Mouse (Mus musculus) neural tube, embryonic 14.5 days (tissue): ENCODE results near the gene 4930404N11Rik. TPM values are rescaled to one million over a fixed set of nuclear protein-coding genes. Genes with fewer than 3 reads are reported as not detected.
A peak's percentile ranks its signal among the peaks of the same experiment; 100 is the strongest.

Source experiments
- ATAC-seq: fragments of 200-750 bp; cut with Nextera tagmentation; 2 replicates; pipeline ENCODE4 v1.8.0; 2017; ENCODE audit warnings: low read depth, mild to moderate bottlenecking, moderate TSS enrichment, moderate library complexity
- H3K27ac ChIP-seq: fragments of 300-500 bp; sonication (generic); 2 replicates; pipeline ENCODE4 v1.5.1; 2014; ENCODE audit warnings: low read depth, mild to moderate bottlenecking, control low read depth, low read length, moderate library complexity, mixed read lengths
- H3K27me3 ChIP-seq: fragments of 300-500 bp; sonication (generic); 2 replicates; pipeline ENCODE4 v1.6.1; 2014; ENCODE audit warnings: low read length; ENCODE audit not compliant: control insufficient read depth, insufficient read depth
- H3K36me3 ChIP-seq: fragments of 300-500 bp; sonication (generic); 2 replicates; pipeline ENCODE4 v1.6.1; 2014; ENCODE audit warnings: low read length, mixed read lengths; ENCODE audit not compliant: control insufficient read depth, insufficient read depth
- H3K4me1 ChIP-seq: fragments of 300-500 bp; sonication (generic); 2 replicates; pipeline ENCODE4 v1.6.1; 2014; ENCODE audit warnings: low read length; ENCODE audit not compliant: control insufficient read depth, insufficient read depth
- H3K4me2 ChIP-seq: fragments of 300-500 bp; sonication (generic); 2 replicates; pipeline ENCODE4 v1.6.1; 2014; ENCODE audit warnings: mild to moderate bottlenecking, low read depth, low read length, control low read depth
- H3K4me3 ChIP-seq: fragments of 300-500 bp; sonication (generic); 2 replicates; pipeline ENCODE4 v1.5.1; 2014; ENCODE audit warnings: low read depth, low read length, control low read depth, mixed read lengths
- H3K9ac ChIP-seq: fragments of 300-500 bp; sonication (generic); replicated peaks from 2 replicates; pipeline ENCODE4 v1.6.1; 2014; ENCODE audit warnings: low read depth, mild to moderate bottlenecking, control low read depth, low read length, mixed read lengths
- H3K9me3 ChIP-seq: fragments of 300-500 bp; sonication (generic); 2 replicates; pipeline ENCODE4 v1.6.1; 2016; ENCODE audit warnings: low read length; ENCODE audit not compliant: control insufficient read depth
- WGBS: fragments of 180-500 bp; shearing (Covaris S2); extraction: QIAGEN DNeasy Blood & Tissue Kit; methylation state at CpG from one replicate; pipeline ENCODE4 v1.1.7; 2014; 5-methylcytosine and 5-hydroxymethylcytosine counted together
- polyA plus RNA-seq: library from polyadenylated mRNA; unstranded; fragments of >200 nt; fragmentation: Nextera tagmentation; extraction: Ambion mirVana; gene quantifications from 2 replicates; pipeline ENCODE4 v1.2.1, GENCODE M21; 2014

The 4930404N11Rik gene
- polyA plus RNA-seq, 1 experiment from 2014 or later = 0.42 TPM

- H3K27ac ChIP-seq = no peak within 1 kb of the TSS
- no peak within 1 kb of the TSS for H3K9ac ChIP-seq
- no peaks in the 10 kb centered on the region for H3K9me3 ChIP-seq
- no peak within 1 kb of the TSS for H3K4me2 ChIP-seq
- no peak for ATAC-seq
- WGBS = 87% methylated on average over 5 of the region's 5 CpGs
- H3K4me1 ChIP-seq = peaks cover 16% of the 10 kb centered on the region
- H3K27me3 ChIP-seq = no peaks in the 10 kb centered on the region
- H3K36me3 ChIP-seq = peaks cover 21% of the 10 kb centered on the region
- H3K4me3 ChIP-seq = no peak within 1 kb of the TSS
Measured at GRCm38 (mm10) chr10:81388505-81389055, 23.0 kb upstream of the 4930404N11Rik start, which contains the start of gene Gm48552. Gene Gm48552, plus strand, starts transcription at chr10:81389005.

GRCm38 (mm10) chr10:81387716-81388115, 22.1 kb upstream of the 4930404N11Rik start:
- Histone ChIP-seq H3K9ac (no peak overlapping the region), H3K4me2 (no peak overlapping the region), H3K9me3 (no peaks in the 10 kb centered on the region), H3K4me1 (peaks cover 14% of the 10 kb centered on the region), H3K4me3 (no peak overlapping the region), H3K27me3 (no peaks in the 10 kb centered on the region), H3K36me3 (peaks cover 21% of the 10 kb centered on the region), H3K27ac (no peak overlapping the region)
- 95% methylated on average over 20 of the region's 20 CpGs for whole genome bisulfite sequencing
- ATAC-seq = no peak

- H3K27me3 ChIP-seq = no peaks in the 10 kb centered on the region
Measured at GRCm38 (mm10) chr10:81385603-81386306, 20.1 kb upstream of the 4930404N11Rik start.

GRCm38 (mm10) chr10:81384605-81384982, 19.0 kb upstream of the 4930404N11Rik start:
- WGBS = 1% methylated on average over 19 of the region's 19 CpGs
- peak; percentile 22 for ATAC-seq

More at GRCm38 (mm10) chr10:81385603-81386306, 20.1 kb upstream of the 4930404N11Rik start:
- no peaks in the 10 kb centered on the region for H3K9me3 ChIP-seq
- peak overlapping the region; percentile 91 for H3K4me2 ChIP-seq
- no peak overlapping the region for H3K9ac ChIP-seq
- WGBS = 89% methylated on average over 22 of the region's 22 CpGs
- no peak for ATAC-seq
- H3K27ac ChIP-seq = no peak overlapping the region
- H3K4me3 ChIP-seq = peak overlapping the region; percentile 93; the same call in 1 of the 2 replicates
- H3K4me1 ChIP-seq = peaks cover 14% of the 10 kb centered on the region
- H3K36me3 ChIP-seq = peaks cover 21% of the 10 kb centered on the region

DNA sequence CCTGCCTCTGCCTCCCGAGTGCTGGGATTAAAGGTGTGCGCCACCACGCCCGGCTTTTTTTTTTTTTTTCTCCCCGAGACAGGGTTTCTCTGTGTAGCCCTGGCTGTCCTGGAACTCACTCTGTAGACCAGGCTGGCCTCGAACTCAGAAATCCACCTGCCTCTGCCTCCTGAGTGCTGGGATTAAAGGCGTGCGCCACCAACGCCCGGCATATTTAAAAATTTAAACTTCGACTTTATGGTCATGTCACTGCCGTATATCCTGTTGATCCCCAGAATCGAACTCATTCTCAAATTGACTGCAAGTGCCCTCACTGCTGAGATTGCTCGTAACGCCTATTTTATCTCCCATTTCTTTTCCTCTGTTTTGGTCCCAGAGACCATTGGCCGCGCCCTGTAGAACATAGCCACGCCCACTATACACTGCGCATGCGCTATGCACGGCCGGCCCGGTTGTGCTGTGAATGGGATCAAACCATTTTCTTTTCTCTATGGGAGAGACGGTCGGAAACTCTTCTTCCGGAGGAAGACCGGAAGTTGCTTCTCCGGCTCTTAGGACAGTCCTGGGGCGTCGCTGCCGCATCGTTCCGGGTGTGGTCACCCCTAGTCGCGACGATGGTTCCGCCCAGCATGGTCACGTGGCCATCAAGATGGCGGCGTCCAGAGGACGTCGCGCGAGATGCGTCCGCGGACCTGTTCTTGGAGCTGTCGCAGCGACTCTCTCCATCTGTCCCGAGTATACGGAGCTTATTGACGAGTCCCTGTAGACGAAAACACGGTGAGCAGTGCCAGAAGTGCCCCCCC, 18.4 kb upstream of the 4930404N11Rik start, which contains the start of the genes Dohh and Gm48551:
Dohh (plus strand) TSS at position 627 of the 803 bp plus-strand sequence.
Gm48551 (plus strand) TSS at position 665 of the 803 bp plus-strand sequence.
- peak within 1 kb of the TSS; percentile 93 for H3K4me3 ChIP-seq
- 7% methylated on average over 53 of the region's 54 CpGs for WGBS
- peak within 1 kb of the TSS; percentile 91 for H3K4me2 ChIP-seq
- peak within 1 kb of the TSS; percentile 84 for H3K27ac ChIP-seq
- H3K36me3 ChIP-seq = peaks cover 21% of the 10 kb centered on the region
- H3K9me3 ChIP-seq = no peaks in the 10 kb centered on the region
- ATAC-seq = peak; percentile 95
- peaks cover 8% of the 10 kb centered on the region for H3K4me1 ChIP-seq
- peak within 1 kb of the TSS; percentile 82 for H3K9ac ChIP-seq
- no peaks in the 10 kb centered on the region for H3K27me3 ChIP-seq

More at GRCm38 (mm10) chr10:81384605-81384982, 19.0 kb upstream of the 4930404N11Rik start:
- H3K9ac ChIP-seq = peak overlapping the region; percentile 82
- peaks cover 8% of the 10 kb centered on the region for H3K4me1 ChIP-seq
- H3K27me3 ChIP-seq = no peaks in the 10 kb centered on the region
- H3K27ac ChIP-seq = peak overlapping the region; percentile 84
- no peaks in the 10 kb centered on the region for H3K9me3 ChIP-seq
- H3K4me3 ChIP-seq = peak overlapping the region; percentile 93
- H3K36me3 ChIP-seq = peaks cover 21% of the 10 kb centered on the region
- H3K4me2 ChIP-seq = peak overlapping the region; percentile 91

GRCm38 (mm10) chr10:81382039-81382438, 16.4 kb upstream of the 4930404N11Rik start:
- H3K27ac ChIP-seq = no peak overlapping the region
- no peaks in the 10 kb centered on the region for H3K9me3 ChIP-seq
- H3K4me3 ChIP-seq = no peak overlapping the region
- WGBS = 82% methylated on average over 5 of the region's 5 CpGs
- no peaks in the 10 kb centered on the region for H3K27me3 ChIP-seq
- H3K4me2 ChIP-seq = no peak overlapping the region
- H3K4me1 ChIP-seq = peaks cover 15% of the 10 kb centered on the region
- no peak overlapping the region for H3K9ac ChIP-seq
- ATAC-seq = no peak
- peaks cover 6% of the 10 kb centered on the region for H3K36me3 ChIP-seq

DNA sequence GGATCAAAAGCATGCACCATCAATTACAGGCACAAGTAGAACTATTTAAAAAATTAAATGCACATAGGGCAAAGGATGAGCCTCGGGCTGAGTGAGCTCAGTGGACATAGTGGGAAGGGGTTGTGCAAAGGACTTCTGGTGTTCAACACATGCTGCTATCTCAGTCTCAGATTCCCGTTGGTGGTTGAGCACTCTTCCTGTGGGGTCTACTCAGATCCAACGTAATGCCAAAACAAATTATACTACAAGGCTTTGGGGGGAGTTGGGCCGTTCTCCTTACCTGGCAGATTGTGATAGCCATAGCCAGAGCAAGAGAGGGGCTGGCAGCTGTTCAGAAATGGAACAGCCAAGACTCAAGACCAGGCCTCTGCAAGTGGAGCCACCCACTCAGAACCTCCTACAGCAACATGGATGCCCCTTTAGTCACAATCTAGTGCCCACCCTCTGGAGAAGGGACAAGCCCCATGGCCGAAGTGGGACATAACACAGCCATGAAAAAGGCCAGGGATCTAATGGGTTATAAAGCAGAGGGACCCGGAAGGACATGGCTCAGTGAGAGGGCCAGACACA, 14.3 kb upstream of the 4930404N11Rik start:
- Histone ChIP-seq H3K27ac (no peak overlapping the region), H3K36me3 (no peaks in the 10 kb centered on the region), H3K9me3 (no peaks in the 10 kb centered on the region), H3K4me2 (no peak overlapping the region), H3K9ac (no peak overlapping the region), H3K4me3 (no peak overlapping the region), H3K27me3 (no peaks in the 10 kb centered on the region), H3K4me1 (peaks cover 23% of the 10 kb centered on the region)
- WGBS = 92% methylated on average over 6 of the region's 6 CpGs
- ATAC-seq = no peak

DNA sequence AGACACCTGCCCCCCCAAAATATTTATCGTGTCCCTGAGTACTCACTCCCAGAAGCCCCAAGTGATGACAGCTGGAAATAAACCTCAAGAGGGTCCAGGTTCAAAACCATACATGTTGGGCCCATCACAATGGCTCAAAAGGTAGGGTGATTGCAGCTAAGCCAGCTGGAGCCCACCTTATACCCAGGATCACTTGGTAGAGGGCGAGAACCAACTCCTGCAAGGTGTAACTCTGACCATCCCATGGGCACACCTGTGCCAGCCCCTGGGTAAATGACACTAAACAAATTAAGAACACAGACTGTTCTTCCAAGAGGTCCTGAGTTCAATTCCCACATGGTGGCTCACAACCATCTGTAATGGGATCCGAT, 13.6 kb upstream of the 4930404N11Rik start:
- no peaks in the 10 kb centered on the region for H3K9me3 ChIP-seq
- peak overlapping the region; percentile 70; the same call in 1 of the 2 replicates for H3K27ac ChIP-seq
- WGBS = 57% methylated on average over 3 of the region's 3 CpGs
- H3K4me3 ChIP-seq = peak overlapping the region; percentile 75
- peaks cover under 1% of the 10 kb centered on the region; the same call in 1 of the 2 replicates for H3K36me3 ChIP-seq
- ATAC-seq = peak; percentile 3
- peaks cover 21% of the 10 kb centered on the region for H3K4me1 ChIP-seq
- H3K9ac ChIP-seq = no peak overlapping the region; the same call in 1 of the 2 replicates
- peak overlapping the region; percentile 52 for H3K4me2 ChIP-seq
- H3K27me3 ChIP-seq = no peaks in the 10 kb centered on the region
